Mouse (Mus musculus): Measurements from ENCODE around the gene Dnajc5. TPM values are rescaled to one million over a fixed set of nuclear protein-coding genes. Genes with fewer than 3 reads are reported as not detected.

Gene Dnajc5
- 47.3 to 71.5 TPM (median 52.6 TPM) in 3 replicates for total RNA-seq (2017)

DNA sequence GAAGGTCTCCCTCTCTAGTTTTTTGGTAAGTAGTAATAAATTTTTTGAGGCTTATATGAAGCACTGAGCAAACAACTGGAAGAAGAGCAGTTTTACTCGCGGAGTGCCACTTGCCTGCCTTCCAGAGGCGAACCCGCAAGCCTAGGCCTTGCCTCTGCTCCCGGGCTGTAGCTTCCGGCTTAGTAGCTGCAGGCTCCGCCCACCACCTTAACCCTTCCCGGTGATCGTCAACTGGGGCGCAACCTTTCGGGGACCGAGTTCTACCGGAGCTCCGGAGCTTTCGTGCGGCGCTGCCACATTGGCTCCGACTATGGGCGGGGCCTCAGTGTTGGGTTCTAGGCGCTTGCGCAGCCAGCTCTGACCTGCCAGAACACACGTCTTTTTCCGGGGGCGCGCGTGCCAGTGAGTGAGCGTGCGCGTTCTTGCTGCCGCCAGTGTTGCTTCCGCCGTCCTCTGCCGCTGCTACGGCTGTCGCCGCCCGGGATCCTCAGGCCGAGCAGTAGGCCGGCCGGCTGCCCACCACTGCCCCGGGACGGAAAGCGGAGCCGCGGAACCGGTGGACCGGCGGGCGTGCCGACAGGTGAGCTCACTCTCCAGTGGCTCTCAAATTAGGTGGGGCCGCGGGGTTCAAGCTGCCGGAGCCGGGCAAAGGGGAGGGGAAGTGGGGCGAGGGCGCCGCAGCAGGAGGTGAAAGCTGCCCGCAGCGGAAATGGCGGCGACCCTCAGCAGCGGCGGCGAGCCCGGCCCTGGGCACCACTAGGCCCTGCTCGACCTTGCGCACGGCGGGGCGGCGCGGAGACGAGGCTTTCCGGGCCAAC, at the start of gene Dnajc5:
Dnajc5 (plus strand) TSS at position 368 of the 818 bp plus-strand sequence.
- peak; percentile 95 for ATAC-seq (replicated peaks; ENCODE audit: insufficient number of reproducible peaks, low FRiP score, low TSS enrichment, poor library complexity, severe bottlenecking)

- ATAC-seq (replicated peaks; ENCODE audit: insufficient number of reproducible peaks, low FRiP score, low TSS enrichment, poor library complexity, severe bottlenecking) = no peak; the same call in 1 of the 2 replicates
Observed at GRCm38 (mm10) chr2:181471246-181471645, 49.0 kb upstream of the Dnajc5 start.

GRCm38 (mm10) chr2:181472256-181472827, 47.9 kb upstream of the Dnajc5 start:
- ATAC-seq (replicated peaks; ENCODE audit: insufficient number of reproducible peaks, low FRiP score, low TSS enrichment, poor library complexity, severe bottlenecking) = no peak

- ATAC-seq (replicated peaks; ENCODE audit: insufficient number of reproducible peaks, low FRiP score, low TSS enrichment, poor library complexity, severe bottlenecking) = no peak
Observed at GRCm38 (mm10) chr2:181483120-181483519, 37.2 kb upstream of the Dnajc5 start.

- ATAC-seq (replicated peaks; ENCODE audit: insufficient number of reproducible peaks, low FRiP score, low TSS enrichment, poor library complexity, severe bottlenecking) = peak; percentile 89
Observed at GRCm38 (mm10) chr2:181483562-181484318, 36.5 kb upstream of the Dnajc5 start.

DNA sequence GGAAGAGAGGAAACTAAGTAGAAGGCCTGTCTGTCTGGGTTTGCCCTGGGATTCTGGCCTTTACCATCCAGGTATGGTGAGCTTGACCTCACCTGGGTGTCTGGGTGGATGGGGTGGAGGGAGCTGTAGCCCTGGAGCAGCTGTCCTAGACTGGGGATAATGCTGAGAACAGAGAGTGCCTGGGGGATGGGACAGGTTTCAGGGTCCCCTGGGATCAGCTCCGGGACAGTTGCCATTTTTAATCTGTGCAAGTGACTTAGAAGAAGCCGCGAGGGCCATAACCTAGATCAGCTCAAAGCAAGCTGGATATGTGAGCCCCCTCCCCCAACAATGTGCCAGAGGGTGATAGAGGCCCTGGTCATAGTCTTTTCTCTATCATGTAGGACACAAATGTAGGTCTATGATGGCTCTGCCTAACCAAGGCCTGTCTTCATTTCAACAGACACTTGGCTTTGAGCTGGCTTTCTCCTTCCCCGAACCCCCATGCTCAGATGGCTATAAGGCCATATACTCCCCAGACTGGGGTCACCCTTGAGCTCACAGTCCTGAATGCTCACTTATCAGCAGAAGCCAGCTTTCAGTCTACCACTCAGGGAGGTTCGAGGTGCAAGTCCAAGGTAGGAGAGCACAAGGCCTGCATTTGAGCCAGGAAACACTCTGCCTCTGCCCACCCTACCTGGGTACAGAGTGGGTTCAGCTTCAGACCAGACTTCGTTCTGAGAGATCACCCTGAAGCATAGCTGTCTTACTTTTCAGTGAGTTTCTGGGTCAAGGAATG, 35.6 kb upstream of the Dnajc5 start:
- ATAC-seq (replicated peaks; ENCODE audit: insufficient number of reproducible peaks, low FRiP score, low TSS enrichment, poor library complexity, severe bottlenecking) = no peak

GRCm38 (mm10) chr2:181485741-181486140, 34.5 kb upstream of the Dnajc5 start:
- ATAC-seq (replicated peaks; ENCODE audit: insufficient number of reproducible peaks, low FRiP score, low TSS enrichment, poor library complexity, severe bottlenecking) = no peak

GRCm38 (mm10) chr2:181487338-181488277, 32.7 kb upstream of the Dnajc5 start:
- no peak for ATAC-seq (replicated peaks; ENCODE audit: insufficient number of reproducible peaks, low FRiP score, low TSS enrichment, poor library complexity, severe bottlenecking)

DNA sequence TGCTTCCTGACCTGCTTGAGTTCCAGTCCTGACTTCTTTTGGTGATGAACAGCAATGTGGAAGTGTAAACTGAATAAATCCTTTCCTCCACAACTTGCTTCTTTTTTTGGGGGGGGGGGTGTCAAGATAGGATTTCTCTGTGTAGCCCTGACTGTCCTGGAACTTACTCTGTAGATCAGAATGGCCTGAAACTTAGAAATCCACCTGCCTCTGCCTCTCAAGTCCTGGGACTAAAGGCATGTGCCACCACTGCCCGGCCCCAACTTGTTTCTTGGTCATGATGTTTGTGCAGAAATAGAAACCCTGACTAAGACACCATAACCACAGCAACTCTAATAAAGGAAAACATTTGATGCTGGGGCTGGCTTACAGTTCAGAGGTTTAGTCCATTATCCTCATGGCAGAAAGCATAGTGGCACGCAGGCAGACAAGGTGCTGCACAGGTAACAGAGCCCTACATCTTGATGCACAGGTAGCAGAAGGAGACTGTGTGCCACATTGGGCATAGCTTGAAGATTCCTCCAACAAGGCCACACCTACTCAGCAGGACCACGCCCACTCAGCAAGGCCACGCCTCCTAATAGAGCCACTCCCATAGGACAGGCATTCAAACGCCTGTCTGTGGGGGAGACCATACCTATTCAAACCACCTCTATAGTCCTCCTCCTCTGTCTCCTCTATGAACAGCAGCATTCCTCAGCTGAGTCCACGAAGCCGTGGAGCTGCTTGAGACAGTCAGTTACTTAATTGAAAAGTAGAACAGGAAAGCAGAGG, 28.7 kb upstream of the Dnajc5 start:
- no peak for ATAC-seq (replicated peaks; ENCODE audit: insufficient number of reproducible peaks, low FRiP score, low TSS enrichment, poor library complexity, severe bottlenecking)

GRCm38 (mm10) chr2:181492206-181492605, 28.1 kb upstream of the Dnajc5 start:
- ATAC-seq (replicated peaks; ENCODE audit: insufficient number of reproducible peaks, low FRiP score, low TSS enrichment, poor library complexity, severe bottlenecking) = no peak

DNA sequence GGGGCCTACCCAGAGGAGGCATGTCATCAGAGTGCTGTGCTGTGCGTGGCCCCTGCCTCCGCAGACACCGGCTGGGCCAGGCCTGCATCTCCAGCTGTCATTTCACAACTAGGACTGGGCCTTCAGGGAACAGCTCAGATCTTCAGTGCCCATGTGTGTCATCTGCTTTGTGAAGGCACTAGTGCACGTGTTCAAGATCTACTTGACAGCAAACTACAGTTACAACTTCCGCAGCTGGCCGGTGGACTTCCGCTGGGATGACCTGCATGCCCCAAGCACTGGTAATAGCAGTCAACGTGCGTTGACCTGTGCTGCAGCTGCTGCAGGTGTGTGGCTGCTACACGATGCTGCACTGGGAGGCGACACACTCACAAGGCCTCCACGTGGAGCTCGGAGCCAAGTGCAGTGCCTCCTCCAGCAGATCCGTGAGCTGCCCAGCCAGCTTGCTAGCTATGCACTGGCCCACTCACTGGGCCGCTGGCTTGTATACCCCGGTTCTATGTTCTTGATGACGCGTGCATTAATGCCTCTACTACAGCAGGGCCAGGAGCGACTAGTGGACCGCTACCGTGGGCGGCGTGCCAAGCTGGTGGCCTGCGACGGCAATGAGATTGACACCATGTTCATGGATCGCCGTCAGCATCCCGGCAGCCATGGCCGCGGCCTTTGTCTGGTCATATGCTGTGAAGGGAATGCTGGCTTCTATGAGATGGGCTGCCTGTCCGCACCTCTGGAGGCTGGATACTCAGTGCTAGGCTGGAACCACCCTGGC, 26.9 kb upstream of the Dnajc5 start, which contains the start of gene Abhd16b:
Abhd16b (plus strand) TSS at position 51 of the 772 bp plus-strand sequence.
- no peak for ATAC-seq (replicated peaks; ENCODE audit: insufficient number of reproducible peaks, low FRiP score, low TSS enrichment, poor library complexity, severe bottlenecking)

GRCm38 (mm10) chr2:181494266-181494945, 25.9 kb upstream of the Dnajc5 start:
- ATAC-seq (replicated peaks; ENCODE audit: insufficient number of reproducible peaks, low FRiP score, low TSS enrichment, poor library complexity, severe bottlenecking) = no peak

- peak; percentile 53; the same call in 1 of the 2 replicates for ATAC-seq (replicated peaks; ENCODE audit: insufficient number of reproducible peaks, low FRiP score, low TSS enrichment, poor library complexity, severe bottlenecking)
Observed at GRCm38 (mm10) chr2:181495845-181496244, 24.4 kb upstream of the Dnajc5 start.

DNA sequence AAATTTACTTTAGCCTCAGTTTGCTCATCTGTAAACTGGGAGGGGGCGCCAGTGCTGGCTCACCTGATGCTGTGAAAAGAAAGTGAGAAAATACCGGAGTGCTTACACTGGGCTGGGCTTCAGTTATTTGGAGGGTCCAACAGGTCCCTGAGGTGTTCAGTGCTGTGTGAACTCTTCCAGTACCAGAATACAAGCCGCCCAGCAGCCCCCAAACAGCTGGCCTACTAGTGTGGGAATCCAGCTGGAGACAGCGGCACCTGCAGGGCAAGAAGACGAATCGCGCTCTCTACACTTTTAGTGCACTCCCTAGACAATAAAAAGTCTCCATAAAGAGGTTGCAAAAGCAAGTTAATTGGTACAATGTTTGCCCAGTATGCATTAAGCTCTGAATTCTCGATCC, 24.0 kb upstream of the Dnajc5 start:
- ATAC-seq (replicated peaks; ENCODE audit: insufficient number of reproducible peaks, low FRiP score, low TSS enrichment, poor library complexity, severe bottlenecking) = peak; percentile 37

DNA sequence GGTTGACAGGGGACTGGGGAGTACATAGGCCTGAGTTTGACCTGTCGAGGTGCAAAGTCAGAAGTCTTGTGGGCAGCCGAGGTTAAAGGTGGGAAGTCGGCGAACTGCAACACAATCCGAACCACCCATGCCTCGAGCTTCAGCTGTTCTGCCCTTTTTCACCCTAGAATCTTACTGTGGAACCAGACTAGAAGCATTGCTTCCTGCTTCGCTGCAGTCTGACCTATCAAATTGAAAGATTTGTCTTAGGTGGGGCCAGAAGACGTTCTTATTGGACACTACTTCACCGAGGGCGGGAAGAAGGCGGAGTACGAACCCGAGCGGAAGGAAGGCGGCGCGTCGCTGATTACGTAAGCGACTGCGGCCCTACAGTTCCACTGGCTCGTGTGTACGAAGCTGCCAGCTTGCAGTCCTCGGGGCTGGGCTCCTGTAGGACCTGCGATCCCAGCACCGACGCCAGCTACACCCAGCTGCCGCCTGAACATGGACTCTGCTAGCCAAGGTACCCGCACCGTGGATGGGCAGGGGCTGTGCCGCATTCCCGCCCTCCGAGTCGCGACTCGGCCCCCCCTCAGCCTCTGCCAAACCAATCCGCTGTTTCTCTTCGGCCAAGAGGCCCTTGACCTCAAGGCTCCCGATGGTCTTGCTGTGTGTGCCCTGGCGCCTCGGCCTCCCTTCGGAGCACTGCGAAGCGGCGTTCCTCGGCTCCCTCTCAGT, 23.3 kb upstream of the Dnajc5 start, which contains the start of gene Tpd52l2:
Tpd52l2 (plus strand) TSS at position 312 of the 717 bp plus-strand sequence.
- ATAC-seq (replicated peaks; ENCODE audit: insufficient number of reproducible peaks, low FRiP score, low TSS enrichment, poor library complexity, severe bottlenecking) = peak; percentile 88
